ENCODE assay signal across 8 mouse cellular contexts in the genomic region with DNA sequence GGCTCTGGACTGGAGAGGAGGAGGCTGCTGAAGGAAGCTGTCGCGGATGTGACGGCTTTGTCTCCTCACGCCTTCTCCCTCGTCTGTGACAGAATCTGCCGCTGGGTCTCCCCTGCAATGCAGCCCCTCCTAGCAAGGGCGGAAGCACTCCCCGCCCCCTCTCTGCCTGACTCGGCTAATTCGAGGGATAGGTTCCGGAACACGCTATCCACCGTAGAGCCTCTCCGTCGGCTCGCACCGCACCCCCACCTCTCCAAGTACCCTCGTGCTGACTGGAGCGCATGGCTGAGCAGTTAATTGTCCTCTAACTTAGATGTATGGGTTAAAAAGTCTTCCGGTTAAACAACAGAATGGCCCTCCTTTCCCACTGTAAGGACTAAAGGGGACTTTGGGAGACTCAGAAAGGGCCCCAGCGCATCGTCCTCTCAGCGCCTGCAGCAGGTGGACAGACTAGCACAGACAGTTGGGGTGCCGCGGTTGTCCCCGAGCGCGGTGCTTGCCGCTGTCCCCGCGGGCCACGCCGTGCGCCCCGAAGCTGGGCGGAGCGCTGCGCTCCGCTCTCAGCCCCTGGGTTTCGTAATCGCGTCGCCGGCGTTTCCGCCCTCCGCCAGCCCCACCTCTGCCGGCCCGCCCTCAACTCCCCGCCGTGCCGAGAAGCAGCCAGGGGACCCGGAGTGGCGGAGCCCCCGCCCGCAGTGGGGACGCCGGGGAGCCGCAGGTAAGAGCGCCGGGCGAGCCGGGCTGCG. TPM values are rescaled to one million over a fixed set of nuclear protein-coding genes. Genes with fewer than 3 reads are reported as not detected.
DNase-seq lines count a peak whose midpoint lies in the region; ATAC-seq and TF ChIP-seq lines count a peak whose summit lies in the region.

A gene (plus strand): TSS at position 585 of the 746 bp plus-strand sequence.

- peaks cover 11% of the 10 kb centered on the region for H3K4me1 ChIP-seq in hindbrain, embryonic 11.5 days (replicated peaks; ENCODE audit: control insufficient read depth, insufficient read depth, low read length)
- H3K4me1 ChIP-seq in lung, postnatal 0 days (ENCODE audit: insufficient read depth, low read depth, low read length): peaks cover 13% of the 10 kb centered on the region

- DNase-seq in Muller cell, postnatal 12 days (ENCODE audit: inconsistent ontology term): peak; percentile 88
- peak; percentile 89 for DNase-seq in cerebellum, adult 9-11 months
- peak; percentile 90 to 91 for DNase-seq in frontal cortex, postnatal 10 days (ENCODE audit: low spot score in 2 of 2)
- peak; percentile 92 for DNase-seq in hindbrain, embryonic 11.5 days (ENCODE audit: low spot score)
- peak; percentile 88 to 91 for DNase-seq in layer of hippocampus, postnatal 10 days (ENCODE audit: low spot score in 2 of 2)
- DNase-seq in lung, postnatal 0 days (ENCODE audit: low spot score): peak; percentile 95
- DNase-seq in ovary, postnatal 14 days (ENCODE audit: low spot score): peak; percentile 68
- DNase-seq in thymus, postnatal 10 days (ENCODE audit: low spot score in 2 of 2): peak; percentile 89 to 93

- 0 out of 2 replicates have a peak, but pooled peaks cover 2% of the 10 kb centered on the region for H3K36me3 ChIP-seq in hindbrain, embryonic 11.5 days (ENCODE audit: control insufficient read depth, insufficient read depth, low read length)
- H3K36me3 ChIP-seq in lung, postnatal 0 days (ENCODE audit: insufficient read depth, low read length): peaks cover 6% of the 10 kb centered on the region; the same call in 1 of the 2 replicates

- TF ChIP-seq CTCF in lung, postnatal 0 days (IDR thresholded peaks at IDR 0.05): no peak

- H3K4me2 ChIP-seq in hindbrain, embryonic 11.5 days (replicated peaks; ENCODE audit: low read depth, low read length): peak within 1 kb of the TSS; percentile 89
- H3K4me2 ChIP-seq in lung, postnatal 0 days (replicated peaks; ENCODE audit: low read depth, low read length): peak within 1 kb of the TSS; percentile 73

- H3K27me3 ChIP-seq in hindbrain, embryonic 11.5 days (ENCODE audit: control insufficient read depth, insufficient read depth, low read length): no peaks in the 10 kb centered on the region
- no peaks in the 10 kb centered on the region for H3K27me3 ChIP-seq in lung, postnatal 0 days (replicated peaks; ENCODE audit: insufficient read depth, low read length)

- H3K4me3 ChIP-seq in hindbrain, embryonic 11.5 days (ENCODE audit: low read depth, low read length): peak within 1 kb of the TSS; percentile 68
- H3K4me3 ChIP-seq in lung, postnatal 0 days (ENCODE audit: low read depth, low read length): peak within 1 kb of the TSS; percentile 94

- peak within 1 kb of the TSS; percentile 89 for H3K27ac ChIP-seq in hindbrain, embryonic 11.5 days (ENCODE audit: low read depth, low read length)
- H3K27ac ChIP-seq in lung, postnatal 0 days (ENCODE audit: low read length): peak within 1 kb of the TSS; percentile 96

- WGBS in hindbrain, embryonic 11.5 days: under 1% methylated on average over 64 of the region's 64 CpGs
- WGBS in lung, postnatal 0 days: under 1% methylated on average over 62 of the region's 64 CpGs

- H3K9ac ChIP-seq in hindbrain, embryonic 11.5 days (ENCODE audit: low read depth, low read length): peak within 1 kb of the TSS; percentile 74
- peak within 1 kb of the TSS; percentile 96 for H3K9ac ChIP-seq in lung, postnatal 0 days (replicated peaks; ENCODE audit: low read depth)

- TF ChIP-seq EP300 in lung, postnatal 0 days (IDR thresholded peaks at IDR 0.05): no peak

- peak; percentile 89 for ATAC-seq in hindbrain, embryonic 11.5 days (ENCODE audit: low FRiP score)
- peak; percentile 87 for ATAC-seq in lung, postnatal 0 days

- no peaks in the 10 kb centered on the region for H3K9me3 ChIP-seq in hindbrain, embryonic 11.5 days (ENCODE audit: control insufficient read depth, low read length)
- no peaks in the 10 kb centered on the region for H3K9me3 ChIP-seq in lung, postnatal 0 days (ENCODE audit: low read length)

RNA-seq across cellular contexts. Expression of the gene that starts here (rescaled TPM):
- 110 and 117 TPM in 2 replicates for polyA plus RNA-seq in hindbrain, embryonic 11.5 days (2014; fragmentation: Nextera tagmentation; extraction: Ambion mirVana)
- 10 to 100 TPM; 79.8 to 80.1 TPM for total RNA-seq in layer of hippocampus, postnatal 10 days (2021)
- polyA plus RNA-seq in lung, postnatal 0 days (2015; fragmentation: Nextera tagmentation; extraction: Ambion mirVana): 104 and 120 TPM in 2 replicates

Comparison
In these comparisons a context has a peak if more than half of its experiments do, and no peak if none do; other contexts are left out.
1. Peak in every context shown above with its lines: DNase-seq, ATAC-seq, H3K4me3 ChIP-seq and H3K27ac ChIP-seq.